Mouse (Mus musculus) MEL (cell line): ENCODE data around the gene Herc2. TPM values are rescaled to one million over a fixed set of nuclear protein-coding genes. Genes with fewer than 3 reads are reported as not detected.
A peak's percentile ranks its signal among the peaks of the same experiment; 100 is the strongest.

Experiments used
- DNase-seq: peaks from one replicate; pipeline ENCODE4 v3.0.0; 2011; ENCODE audit warnings: low read depth, low spot score
- H3K27ac ChIP-seq: 2 replicates; pipeline ENCODE4 v1.5.1; 2012; ENCODE audit warnings: low read depth, mild to moderate bottlenecking, control low read depth, low read length, moderate library complexity; ENCODE audit not compliant: control insufficient read depth
- H3K27me3 ChIP-seq, 2 experiments: fragments of 150-350 bp in 1 of 2; sonication (generic) in 1 of 2; 2 replicates each; pipeline ENCODE4 v1.6.1; 2012; ENCODE audit warnings: low read length in 2 of 2, mild to moderate bottlenecking in 2 of 2, improper control_type of control experiment in 1 of 2, moderate library complexity in 1 of 2; ENCODE audit not compliant: insufficient read depth in 2 of 2, control insufficient read depth in 1 of 2
- H3K36me3 ChIP-seq, 2 experiments: 2 replicates each; pipeline ENCODE4 v1.6.1; 2012 to 2014; ENCODE audit warnings: low read length in 2 of 2, improper control_type of control experiment in 1 of 2, inconsistent platforms in 1 of 2, mild to moderate bottlenecking in 1 of 2; ENCODE audit not compliant: insufficient read depth in 2 of 2, control insufficient read depth in 1 of 2
- H3K4me1 ChIP-seq, 2 experiments: fragments of 150-350 bp in 1 of 2; sonication (generic) in 1 of 2; 2 replicates each; pipeline ENCODE4 v1.6.1; 2012; ENCODE audit warnings: low read length in 2 of 2, improper control_type of control experiment in 1 of 2, mild to moderate bottlenecking in 1 of 2; ENCODE audit not compliant: insufficient read depth in 2 of 2, control insufficient read depth in 1 of 2
- H3K4me3 ChIP-seq, 2 experiments: fragments of 150-350 bp in 1 of 2; sonication (generic) in 1 of 2; 2 replicates each; pipeline ENCODE4 v1.5.1; 2012; ENCODE audit warnings: low read depth in 2 of 2, low read length in 2 of 2, mild to moderate bottlenecking in 2 of 2, moderate library complexity in 2 of 2, control low read depth in 1 of 2, improper control_type of control experiment in 1 of 2; ENCODE audit not compliant: control insufficient read depth in 1 of 2, insufficient read depth in 1 of 2
- H3K79me2 ChIP-seq: 2 replicates; pipeline ENCODE4 v1.6.1; 2012; ENCODE audit warnings: mild to moderate bottlenecking, low read length, moderate library complexity; ENCODE audit not compliant: control insufficient read depth, poor library complexity, insufficient read depth
- H3K9ac ChIP-seq: 2 replicates; pipeline ENCODE4 v1.6.1; 2012; ENCODE audit warnings: low read depth, mild to moderate bottlenecking, control low read depth, low read length, moderate library complexity; ENCODE audit not compliant: control insufficient read depth, poor library complexity, severe bottlenecking
- H3K9me3 ChIP-seq: fragments of 150-350 bp; sonication (generic); replicated peaks from 2 replicates; pipeline ENCODE4 v1.6.1; 2012; ENCODE audit warnings: mild to moderate bottlenecking, low read length, improper control_type of control experiment, moderate library complexity; ENCODE audit not compliant: insufficient read depth
- BHLHE40 ChIP-seq: IDR thresholded peaks from 2 replicates; pipeline ENCODE4 v1.6.1; 2012; ENCODE audit warnings: low read depth, mild to moderate bottlenecking, inconsistent platforms, low read length, improper control_type of control experiment, borderline replicate concordance
- CHD1 ChIP-seq: IDR thresholded peaks from 2 replicates; pipeline ENCODE4 v1.6.1; 2012; ENCODE audit warnings: low read depth, mild to moderate bottlenecking, inconsistent platforms, low read length, improper control_type of control experiment
- CHD2 ChIP-seq: IDR thresholded peaks from 2 replicates; pipeline ENCODE4 v1.6.1; 2011; ENCODE audit warnings: low read length, improper control_type of control experiment
- CTCF ChIP-seq, 3 experiments: IDR thresholded peaks in 2 of 3; conservative IDR thresholded peaks in 1 of 3; 2 replicates each; pipeline ENCODE4 v1.5.1; 2011 to 2012; ENCODE audit warnings: low read length in 3 of 3, low read depth in 2 of 3, mild to moderate bottlenecking in 2 of 3, improper control_type of control experiment in 1 of 3, inconsistent platforms in 1 of 3, mixed read lengths in 1 of 3, moderate library complexity in 1 of 3; ENCODE audit not compliant: control insufficient read depth in 1 of 3, insufficient read depth in 1 of 3, poor library complexity in 1 of 3, severe bottlenecking in 1 of 3
- E2F4 ChIP-seq: IDR thresholded peaks from 2 replicates; pipeline ENCODE4 v1.6.1; 2011; ENCODE audit warnings: low read depth, low read length, improper control_type of control experiment, borderline replicate concordance
- ELF1 ChIP-seq: IDR thresholded peaks from 2 replicates; pipeline ENCODE4 v1.6.1; 2014; ENCODE audit warnings: low read depth, mild to moderate bottlenecking, inconsistent platforms, low read length, improper control_type of control experiment, moderate library complexity
- EP300 ChIP-seq, 2 experiments: IDR thresholded peaks; 2 replicates each; pipeline ENCODE4 v1.6.1; 2011; ENCODE audit warnings: improper control_type of control experiment in 2 of 2, low read length in 2 of 2, low read depth in 1 of 2, mild to moderate bottlenecking in 1 of 2
- ETS1 ChIP-seq: IDR thresholded peaks from 2 replicates; pipeline ENCODE4 v1.6.1; 2012; ENCODE audit warnings: low read depth, mild to moderate bottlenecking, inconsistent platforms, low read length, improper control_type of control experiment, moderate library complexity
- GABPA ChIP-seq: IDR thresholded peaks from 2 replicates; pipeline ENCODE4 v1.6.1; 2012; ENCODE audit warnings: low read depth, mild to moderate bottlenecking, inconsistent platforms, low read length, improper control_type of control experiment, moderate library complexity
- GATA1 ChIP-seq: IDR thresholded peaks from 2 replicates; pipeline ENCODE4 v1.6.1; 2011; ENCODE audit warnings: low read depth, low read length, improper control_type of control experiment
- HCFC1 ChIP-seq: IDR thresholded peaks from 2 replicates; pipeline ENCODE4 v1.6.1; 2012; ENCODE audit warnings: low read depth, mild to moderate bottlenecking, inconsistent platforms, low read length, improper control_type of control experiment, moderate library complexity
- JUND ChIP-seq: IDR thresholded peaks from 2 replicates; pipeline ENCODE4 v1.6.1; 2011; ENCODE audit warnings: low read depth, mild to moderate bottlenecking, improper control_type of control experiment, low read length
- KAT2A ChIP-seq: conservative IDR thresholded peaks from 2 replicates; pipeline ENCODE4 v1.6.1; 2012; ENCODE audit warnings: low read depth, low read length, improper control_type of control experiment, inconsistent platforms
- MAFK ChIP-seq: IDR thresholded peaks from 2 replicates; pipeline ENCODE4 v1.6.1; 2011; ENCODE audit warnings: low read depth, mild to moderate bottlenecking, low read length, improper control_type of control experiment, borderline replicate concordance
- MAX ChIP-seq: IDR thresholded peaks from 2 replicates; pipeline ENCODE4 v1.6.1; 2011; ENCODE audit warnings: low read length, improper control_type of control experiment
- MAZ ChIP-seq: IDR thresholded peaks from 2 replicates; pipeline ENCODE4 v1.6.1; 2012; ENCODE audit warnings: low read depth, mild to moderate bottlenecking, inconsistent platforms, low read length, improper control_type of control experiment
- MEF2A ChIP-seq: IDR thresholded peaks from 2 replicates; pipeline ENCODE4 v1.6.1; 2014; ENCODE audit warnings: low read depth, mild to moderate bottlenecking, inconsistent platforms, low read length, improper control_type of control experiment; ENCODE audit not compliant: poor library complexity, insufficient replicate concordance, severe bottlenecking; ENCODE audit errors: extremely low read depth
- MXI1 ChIP-seq: IDR thresholded peaks from 2 replicates; pipeline ENCODE4 v1.6.1; 2011; ENCODE audit warnings: mild to moderate bottlenecking, low read depth, low read length, improper control_type of control experiment
- MYB ChIP-seq: IDR thresholded peaks from 2 replicates; pipeline ENCODE4 v1.6.1; 2011; ENCODE audit warnings: mild to moderate bottlenecking, low read depth, low read length, improper control_type of control experiment
- MYC ChIP-seq: IDR thresholded peaks from 2 replicates; pipeline ENCODE4 v1.6.1; 2011; ENCODE audit warnings: low read depth, mild to moderate bottlenecking, low read length, improper control_type of control experiment, moderate library complexity
- NRF1 ChIP-seq: IDR thresholded peaks from 2 replicates; pipeline ENCODE4 v1.6.1; 2014; ENCODE audit warnings: low read depth, mild to moderate bottlenecking, inconsistent platforms, low read length, improper control_type of control experiment, moderate library complexity; ENCODE audit not compliant: poor library complexity, insufficient read depth, severe bottlenecking
- POLR2A ChIP-seq, 2 experiments: IDR thresholded peaks; 2 replicates each; pipeline ENCODE4 v1.6.1; 2011 to 2012; ENCODE audit warnings: low read length in 2 of 2, mild to moderate bottlenecking in 2 of 2, control low read depth in 1 of 2, improper control_type of control experiment in 1 of 2, low read depth in 1 of 2, moderate library complexity in 1 of 2; ENCODE audit not compliant: control insufficient read depth in 1 of 2, insufficient read depth in 1 of 2, poor library complexity in 1 of 2
- POLR2AphosphoS2 ChIP-seq: IDR thresholded peaks from 2 replicates; pipeline ENCODE4 v1.6.1; 2011; ENCODE audit warnings: low read length, improper control_type of control experiment
- POLR2AphosphoS5 ChIP-seq: IDR thresholded peaks from 2 replicates; pipeline ENCODE4 v1.6.1; 2012; ENCODE audit warnings: low read depth, borderline replicate concordance, mild to moderate bottlenecking, inconsistent platforms, low read length, moderate library complexity, mixed read lengths
- RAD21 ChIP-seq: IDR thresholded peaks from 2 replicates; pipeline ENCODE4 v1.6.1; 2011; ENCODE audit warnings: mild to moderate bottlenecking, low read depth, low read length, improper control_type of control experiment
- SIN3A ChIP-seq: IDR thresholded peaks from 2 replicates; pipeline ENCODE4 v1.6.1; 2012; ENCODE audit warnings: low read length, improper control_type of control experiment, inconsistent platforms
- SMC3 ChIP-seq: IDR thresholded peaks from 2 replicates; pipeline ENCODE4 v1.6.1; 2011; ENCODE audit warnings: low read depth, low read length, improper control_type of control experiment
- TAL1 ChIP-seq: IDR thresholded peaks from 2 replicates; pipeline ENCODE4 v1.6.1; 2012; ENCODE audit warnings: mild to moderate bottlenecking, inconsistent platforms, low read length, moderate library complexity, mixed read lengths
- TBP ChIP-seq: IDR thresholded peaks from 2 replicates; pipeline ENCODE4 v1.8.0; 2011; ENCODE audit warnings: low read depth, low read length, improper control_type of control experiment
- TCF12 ChIP-seq: IDR thresholded peaks from 2 replicates; pipeline ENCODE4 v1.6.1; 2014; ENCODE audit warnings: low read depth, mild to moderate bottlenecking, inconsistent platforms, low read length, improper control_type of control experiment, moderate library complexity
- UBTF ChIP-seq: IDR thresholded peaks from 2 replicates; pipeline ENCODE4 v1.6.1; 2012; ENCODE audit warnings: low read depth, mild to moderate bottlenecking, inconsistent platforms, low read length, improper control_type of control experiment, moderate library complexity, borderline replicate concordance; ENCODE audit not compliant: insufficient read depth
- USF1 ChIP-seq: IDR thresholded peaks from 2 replicates; pipeline ENCODE4 v1.6.1; 2014; ENCODE audit warnings: low read depth, mild to moderate bottlenecking, inconsistent platforms, low read length, improper control_type of control experiment, moderate library complexity
- USF2 ChIP-seq, 2 experiments: IDR thresholded peaks; 2 replicates each; pipeline ENCODE4 v1.6.1; 2011 to 2012; ENCODE audit warnings: improper control_type of control experiment in 2 of 2, low read length in 2 of 2, borderline replicate concordance in 1 of 2, inconsistent platforms in 1 of 2, low read depth in 1 of 2, mild to moderate bottlenecking in 1 of 2; ENCODE audit not compliant: insufficient read depth in 1 of 2
- ZC3H11A ChIP-seq: IDR thresholded peaks from 2 replicates; pipeline ENCODE4 v1.6.1; 2012; ENCODE audit warnings: low read depth, mild to moderate bottlenecking, inconsistent platforms, low read length, improper control_type of control experiment
- ZKSCAN1 ChIP-seq: IDR thresholded peaks from 2 replicates; pipeline ENCODE4 v1.6.1; 2012; ENCODE audit warnings: low read depth, mild to moderate bottlenecking, inconsistent platforms, low read length, improper control_type of control experiment, moderate library complexity
- ZMIZ1 ChIP-seq: IDR thresholded peaks from 2 replicates; pipeline ENCODE4 v1.6.1; 2012; ENCODE audit warnings: low read depth, mild to moderate bottlenecking, inconsistent platforms, low read length, improper control_type of control experiment, moderate library complexity
- ZNF384 ChIP-seq: IDR thresholded peaks from 2 replicates; pipeline ENCODE4 v1.6.1; 2012; ENCODE audit warnings: low read depth, mild to moderate bottlenecking, inconsistent platforms, low read length, improper control_type of control experiment
- polyA plus RNA-seq, 2 experiments: library from polyadenylated mRNA; stranded (reverse) in 1 of 2; unstranded in 1 of 2; fragments of >175 nt in 1 of 2; fragments of >200 nt in 1 of 2; gene quantifications; 2 replicates each; pipeline versions ENCODE4 v1.2.1 to v1.2.4; 2012; ENCODE audit warnings: low replicate concordance in 2 of 2, low read depth in 1 of 2; ENCODE audit not compliant: insufficient read length in 2 of 2, insufficient read depth in 1 of 2, missing spikeins in 1 of 2
- total RNA-seq: library from RNA; depleted of rRNA; stranded (reverse); fragments of 300-350 nt; gene quantifications from 2 replicates; pipeline ENCODE4 v1.2.3, GENCODE M21; 2012

The Herc2 gene
- total and polyA plus RNA-seq, 3 experiments, result 20.7 to 389 (median 32.0) TPM

DNA sequence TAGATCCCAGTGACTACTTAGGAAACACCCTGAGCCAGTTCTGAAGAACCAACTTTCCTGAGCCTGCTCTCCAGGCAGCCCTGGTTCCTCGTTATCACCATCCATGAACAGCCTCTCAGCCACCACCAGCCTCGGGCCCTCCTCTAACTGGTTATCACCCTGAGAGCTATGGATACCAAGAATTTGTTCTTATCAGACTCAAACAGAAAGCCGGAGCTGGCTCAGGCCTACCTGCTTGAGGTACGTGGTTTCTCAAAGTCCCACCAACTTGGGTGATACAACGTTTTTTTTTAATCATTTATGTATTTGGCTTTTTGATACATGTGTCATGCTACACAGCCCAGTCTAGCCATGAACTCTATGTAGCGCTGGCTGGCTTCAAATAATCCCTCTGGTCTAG is 34.8 kb upstream of the Herc2 start:
- H3K36me3 ChIP-seq, result peaks cover 0 to 45% of the 10 kb centered on the region in 2 experiments; a peak in 2 of 4 replicates
- peak overlapping the region; percentile 100 for H3K27ac ChIP-seq
- peak overlapping the region; percentile 74 for H3K9ac ChIP-seq
- H3K79me2 ChIP-seq, result peaks cover 12% of the 10 kb centered on the region
- H3K27me3 ChIP-seq, result no peaks in the 10 kb centered on the region
- H3K4me3 ChIP-seq, result peak overlapping the region; percentile 34 to 39
- peaks cover 28 to 35% of the 10 kb centered on the region in 2 experiments for H3K4me1 ChIP-seq
- H3K9me3 ChIP-seq, result no peaks in the 10 kb centered on the region
- DNase-seq, result peak; percentile 94
- TF ChIP-seq GATA1 (peak; percentile 97), MYB (peak; percentile 71), BHLHE40 (0 out of 2 replicates have a peak, but pooled peaks have one; percentile 54), TBP (peak; percentile 83), USF1 (no peak), ZMIZ1 (peak; percentile 59; the same call in 1 of the 2 replicates), USF2 (IDR thresholded peaks at IDR 0.05; ENCODE audit: borderline replicate concordance in 1 of 2, insufficient read depth in 1 of 2, low read depth in 1 of 2, low read length in 2 of 2) (no peak), CTCF (IDR thresholded peaks at IDR 0.05 in 2 of 3, conservative IDR thresholded peaks at IDR 0.05 in 1 of 3; ENCODE audit: control insufficient read depth in 1 of 3, insufficient read depth in 1 of 3, low read depth in 2 of 3, low read length in 3 of 3, poor library complexity in 1 of 3, severe bottlenecking in 1 of 3) (no peak), SIN3A (peak; percentile 87), POLR2AphosphoS2 (no peak; the same call in 1 of the 2 replicates), CHD2 (no peak; the same call in 1 of the 2 replicates), E2F4 (no peak), KAT2A (no peak; the same call in 1 of the 2 replicates), GABPA (no peak), JUND (no peak), MAFK (no peak), MEF2A (no peak), HCFC1 (peak; percentile 40; the same call in 1 of the 2 replicates), POLR2A (IDR thresholded peaks at IDR 0.05; ENCODE audit: control insufficient read depth in 1 of 2, insufficient read depth in 1 of 2, low read depth in 1 of 2, low read length in 2 of 2, poor library complexity in 1 of 2) (peak in 1 of 2 experiments; percentile 75; a peak in 2 of 4 replicates), MAZ (no peak; the same call in 1 of the 2 replicates), TAL1 (peak; percentile 97), NRF1 (0 out of 2 replicates have a peak, but pooled peaks have one; percentile 15), POLR2AphosphoS5 (no peak), CHD1 (no peak), MYC (peak; percentile 89), TCF12 (peak; percentile 98), ELF1 (no peak; the same call in 1 of the 2 replicates), UBTF (peak; percentile 88; the same call in 1 of the 2 replicates), ZNF384 (peak; percentile 98), EP300 (IDR thresholded peaks at IDR 0.05; ENCODE audit: low read depth in 1 of 2, low read length in 2 of 2) (peak; percentile 95 to 97), SMC3 (no peak), MXI1 (peak; percentile 69), ETS1 (peak; percentile 92), ZC3H11A (no peak), MAX (peak; percentile 77), ZKSCAN1 (peak; percentile 52; the same call in 1 of the 2 replicates), RAD21 (no peak)
